Mouse (Mus musculus): ENCODE measurements around the gene Macrod2.
A peak's percentile ranks its signal among the peaks of the same experiment; 100 is the strongest.

- TF ChIP-seq CTCF (IDR thresholded peaks at IDR 0.05) (no peak), EP300 (IDR thresholded peaks at IDR 0.05) (peak; percentile 98)
These were observed 1721.5 kb downstream of the Macrod2 start for GRCm38 (mm10) chr2:142116623-142117022.

All from lung, postnatal 0 days (tissue).